Mouse (Mus musculus) heart, postnatal 36 days (tissue): ENCODE measurements around the gene Tmem216. TPM values are rescaled to one million over a fixed set of nuclear protein-coding genes. Genes with fewer than 3 reads are reported as not detected.

Source experiments
- DNase-seq, 2 experiments: peaks; one replicate each; pipeline ENCODE4 v3.0.0; 2021 to 2022
- intact Hi-C: fragments of 180-260 bp; cut with DNase I; formaldehyde crosslinking; loops from one replicate; pipeline ENCODE4 v1.15.1; 2025
- total RNA-seq, 2 experiments: library from RNA; stranded (reverse); gene quantifications; 2 replicates each; pipeline ENCODE4 v1.2.3; 2021

The Tmem216 gene
- total RNA-seq, 2 experiments from 2014 or later = 4.7 to 6.0 TPM

GRCm38 (mm10) chr19:10497512-10498160 is 58.4 kb downstream of the Tmem216 start:
- intact Hi-C loops = no loop called here

GRCm38 (mm10) chr19:10496976-10497375 is 59.1 kb downstream of the Tmem216 start:
- DNase-seq = no peak
- intact Hi-C loops = no loop called here

More at GRCm38 (mm10) chr19:10497512-10498160, 58.4 kb downstream of the Tmem216 start:
- no peak for DNase-seq

GRCm38 (mm10) chr19:10495670-10496069 is 60.4 kb downstream of the Tmem216 start:
- DNase-seq = no peak
- intact Hi-C loops = no loop called here

- DNase-seq = peak; percentile 45 to 51
- intact Hi-C loops = loop anchor here (1.0 to 5.0 kb wide), 2 partner anchors 37 to 229 kb away; no protein-coding TSS in a partner anchor
Observed at GRCm38 (mm10) chr19:10486264-10486738, 69.7 kb downstream of the Tmem216 start.

Other genes with a start within 250 kb of the Tmem216 start
- 10 to 100 TPM; 39.4 to 41.6 TPM for gene Syt7, start 167.1 kb downstream of the Tmem216 start, total RNA-seq
- 1 to 10 TPM; 1.0 to 1.1 TPM for gene Lrrc10b, start 98.8 kb downstream of the Tmem216 start, total RNA-seq
- under 1 TPM; 0.19 to 0.61 TPM for gene Ppp1r32, start 73.3 kb downstream of the Tmem216 start, total RNA-seq
- 10 to 100 TPM; 24.5 to 25.4 TPM for gene Cpsf7, start 31.0 kb downstream of the Tmem216 start, total RNA-seq
- gene Sdhaf2, start 30.1 kb downstream of the Tmem216 start, total RNA-seq = 10 to 100 TPM; 69.0 to 81.9 TPM
- 10 to 100 TPM; 13.1 to 13.2 TPM for gene Cyb561a3, start 20.9 kb upstream of the Tmem216 start, total RNA-seq
- gene Tmem138, start 21.1 kb upstream of the Tmem216 start, total RNA-seq = 1 to 10 TPM; 2.6 to 3.1 TPM
- 100 to 1,000 TPM; 161 to 172 TPM for gene Ddb1, start 49.1 kb upstream of the Tmem216 start, total RNA-seq
- gene Tkfc, start 49.4 kb upstream of the Tmem216 start, total RNA-seq = 1 to 10 TPM; 9.0 to 9.2 TPM
- gene Vwce, start 78.0 kb upstream of the Tmem216 start, total RNA-seq = not detected
- gene Pga5, start 121.8 kb upstream of the Tmem216 start, total RNA-seq = not detected
- gene Vps37c, start 132.5 kb upstream of the Tmem216 start, total RNA-seq = 10 to 100 TPM; 19.2 to 21.0 TPM
- under 1 TPM; 0.14 to 0.28 TPM for gene Cd5, start 182.8 kb upstream of the Tmem216 start, total RNA-seq